Comparison of ENCODE assay signal across 6 mouse cellular contexts in genomic region chr10:8228375-8228743, GRCm38 (mm10).
"Had no signal": no experiment of that assay in that cellular context is flagged by ENCODE, and none has a peak within 500 bp of the region (broad histone marks: within the 10 kb centered on the region; RNA-seq: fewer than 3 reads in every experiment).

No protein-coding gene starts in this region.

- H3K9ac ChIP-seq: limb, embryonic 15.5 days; liver, embryonic 12.5 days; midbrain, embryonic 13.5 days had no signal

- H3K4me1 ChIP-seq: liver, embryonic 12.5 days; midbrain, embryonic 13.5 days had no signal

- ATAC-seq: liver, embryonic 12.5 days; midbrain, embryonic 13.5 days had no signal

- H3K4me2 ChIP-seq: limb, embryonic 15.5 days; liver, embryonic 12.5 days; midbrain, embryonic 13.5 days had no signal

- DNase-seq: kidney, adult 8-10 months; kidney, postnatal 25 days; right cerebral cortex, postnatal 14 days had no signal

- H3K27ac ChIP-seq: limb, embryonic 15.5 days; liver, embryonic 12.5 days; midbrain, embryonic 13.5 days had no signal

- H3K9me3 ChIP-seq: limb, embryonic 15.5 days; liver, embryonic 12.5 days; midbrain, embryonic 13.5 days had no signal

- H3K4me3 ChIP-seq: limb, embryonic 15.5 days; liver, embryonic 12.5 days; midbrain, embryonic 13.5 days had no signal

- H3K36me3 ChIP-seq: limb, embryonic 15.5 days; liver, embryonic 12.5 days; midbrain, embryonic 13.5 days had no signal

- H3K27me3 ChIP-seq: limb, embryonic 15.5 days; liver, embryonic 12.5 days; midbrain, embryonic 13.5 days had no signal
